Mouse (Mus musculus) limb, embryonic 11.5 days (tissue): ENCODE data around the gene Polr2f. TPM values are rescaled to one million over a fixed set of nuclear protein-coding genes. Genes with fewer than 3 reads are reported as not detected.

ENCODE experiments used
- ATAC-seq: fragments of 200-750 bp; cut with Nextera tagmentation; 2 replicates; pipeline ENCODE4 v1.8.0; 2017; ENCODE audit warnings: low read depth; ENCODE audit not compliant: insufficient number of reproducible peaks, low FRiP score, low TSS enrichment
- DNase-seq: peaks from one replicate; pipeline ENCODE4 v3.0.0-alpha.2; 2015; ENCODE audit warnings: low spot score
- H3K27ac ChIP-seq: fragments of 300-500 bp; sonication (generic); replicated peaks from 2 replicates; pipeline ENCODE4 v1.5.1; 2014; ENCODE audit warnings: low read depth, mild to moderate bottlenecking, low read length
- H3K27me3 ChIP-seq: fragments of 300-500 bp; sonication (generic); 2 replicates; pipeline ENCODE4 v1.6.1; 2014; ENCODE audit warnings: mild to moderate bottlenecking, low read length, mixed read lengths; ENCODE audit not compliant: control insufficient read depth, insufficient read depth
- H3K36me3 ChIP-seq: fragments of 300-500 bp; sonication (generic); 2 replicates; pipeline ENCODE4 v1.6.1; 2014; ENCODE audit warnings: mild to moderate bottlenecking, low read length, moderate library complexity, mixed read lengths; ENCODE audit not compliant: control insufficient read depth, insufficient read depth
- H3K4me1 ChIP-seq: fragments of 300-500 bp; sonication (generic); 2 replicates; pipeline ENCODE4 v1.6.1; 2014; ENCODE audit warnings: low read length, mixed read lengths; ENCODE audit not compliant: control insufficient read depth, insufficient read depth
- H3K4me2 ChIP-seq: fragments of 300-500 bp; sonication (generic); 2 replicates; pipeline ENCODE4 v1.6.1; 2014; ENCODE audit warnings: low read depth, mild to moderate bottlenecking, moderate library complexity; ENCODE audit not compliant: severe bottlenecking
- H3K4me3 ChIP-seq: fragments of 300-500 bp; sonication (generic); 2 replicates; pipeline ENCODE4 v1.5.1; 2014; ENCODE audit warnings: low read depth, low read length
- H3K9ac ChIP-seq: fragments of 300-500 bp; sonication (generic); 2 replicates; pipeline ENCODE4 v1.6.1; 2014; ENCODE audit warnings: mild to moderate bottlenecking, low read length
- H3K9me3 ChIP-seq: fragments of 300-500 bp; sonication (generic); 2 replicates; pipeline ENCODE4 v1.6.1; 2016; ENCODE audit warnings: low read length; ENCODE audit not compliant: control insufficient read depth
- WGBS: fragments of 180-500 bp; shearing (Covaris S2); extraction: QIAGEN DNeasy Blood & Tissue Kit; methylation state at CpG from one replicate; pipeline ENCODE4 v1.1.7; 2014; 5-methylcytosine and 5-hydroxymethylcytosine counted together
- polyA plus RNA-seq: library from polyadenylated mRNA; unstranded; fragments of >200 nt; fragmentation: Nextera tagmentation; extraction: Ambion mirVana; gene quantifications from 2 replicates; pipeline ENCODE4 v1.2.1, GENCODE M21; 2014

Polr2f gene
- polyA plus RNA-seq, 1 experiment from 2014 or later, result 385 TPM

DNA sequence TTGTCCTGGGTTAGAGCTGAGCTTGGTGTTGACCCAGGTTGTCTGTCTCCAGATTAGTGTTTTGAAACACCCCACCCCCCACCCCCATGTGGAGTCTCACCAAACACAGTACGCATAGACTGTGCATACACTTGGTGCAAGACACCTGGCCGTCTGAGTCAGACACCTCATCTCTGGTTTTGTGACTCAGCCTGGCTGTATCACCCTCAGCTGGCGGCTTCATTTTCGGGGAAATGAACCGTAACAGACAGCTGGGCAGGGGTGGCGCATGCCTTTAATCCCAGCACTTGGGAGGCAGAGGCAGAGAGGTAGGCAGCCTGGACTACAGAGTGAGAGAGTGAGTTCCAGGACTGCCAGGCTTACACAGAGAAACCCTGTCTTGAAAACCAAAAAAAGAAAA is 36.1 kb downstream of the Polr2f start:
- no peak overlapping the region for H3K27ac ChIP-seq
- 63% methylated on average over 6 of the region's 6 CpGs for WGBS
- no peaks in the 10 kb centered on the region for H3K9me3 ChIP-seq
- DNase-seq (no peak), ATAC-seq (no peak)
- H3K4me1 ChIP-seq, result no peaks in the 10 kb centered on the region
- H3K4me3 ChIP-seq, result no peak overlapping the region
- H3K9ac ChIP-seq, result no peak overlapping the region
- no peaks in the 10 kb centered on the region for H3K27me3 ChIP-seq
- no peaks in the 10 kb centered on the region for H3K36me3 ChIP-seq
- H3K4me2 ChIP-seq, result no peak overlapping the region

DNA sequence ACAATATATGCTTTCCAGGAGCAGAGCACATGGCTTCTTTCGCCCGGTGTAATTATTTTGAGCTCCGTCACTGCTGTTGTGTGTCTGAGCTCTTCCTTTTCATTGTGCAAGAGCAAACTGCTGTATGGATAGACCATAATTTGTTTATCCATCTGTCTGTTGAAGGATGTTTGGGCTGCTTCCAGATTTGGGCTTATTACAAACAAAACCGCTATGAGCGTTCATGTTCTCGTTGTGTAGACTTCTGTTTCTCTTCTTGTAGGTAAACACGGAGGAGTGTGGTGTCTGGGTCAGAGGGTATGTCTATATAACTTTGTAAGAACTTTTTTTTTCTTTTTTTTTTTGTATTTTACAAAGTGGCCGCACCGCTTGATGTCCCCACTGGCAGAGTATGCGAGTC is 44.4 kb downstream of the Polr2f start:
- H3K4me1 ChIP-seq, result no peaks in the 10 kb centered on the region
- H3K4me3 ChIP-seq, result no peak overlapping the region
- H3K36me3 ChIP-seq, result no peaks in the 10 kb centered on the region
- no peaks in the 10 kb centered on the region for H3K9me3 ChIP-seq
- 91% methylated on average over 10 of the region's 10 CpGs for WGBS
- ATAC-seq, result no peak
- H3K4me2 ChIP-seq, result no peak overlapping the region
- H3K27me3 ChIP-seq, result no peaks in the 10 kb centered on the region
- no peak for DNase-seq
- no peak overlapping the region for H3K27ac ChIP-seq
- H3K9ac ChIP-seq, result no peak overlapping the region

DNA sequence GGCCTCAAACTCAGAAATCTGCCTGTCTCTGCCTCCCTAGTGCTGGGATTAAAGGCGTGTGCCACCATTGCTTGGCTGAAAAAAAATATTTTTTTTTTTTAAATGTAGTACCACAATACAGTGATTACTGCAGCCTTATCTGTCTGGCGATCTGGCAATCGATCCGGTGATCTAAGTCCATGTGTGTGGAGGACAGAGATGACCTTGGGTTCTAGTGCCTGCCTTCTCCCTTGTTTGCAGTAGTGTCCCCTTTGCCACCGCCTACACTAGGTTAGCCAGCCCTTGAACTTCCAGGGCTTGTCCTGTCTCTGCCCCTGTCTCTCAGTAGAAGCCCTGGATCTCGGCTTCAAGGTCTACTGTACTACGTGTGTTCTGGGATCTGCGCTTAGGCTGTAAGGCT is 47.0 kb downstream of the Polr2f start:
- H3K9ac ChIP-seq, result no peak overlapping the region
- H3K9me3 ChIP-seq, result no peaks in the 10 kb centered on the region
- H3K27ac ChIP-seq, result no peak overlapping the region
- ATAC-seq (no peak), DNase-seq (no peak)
- H3K27me3 ChIP-seq, result no peaks in the 10 kb centered on the region
- H3K4me1 ChIP-seq, result no peaks in the 10 kb centered on the region
- H3K36me3 ChIP-seq, result no peaks in the 10 kb centered on the region
- WGBS, result 92% methylated on average over 8 of the region's 8 CpGs
- H3K4me2 ChIP-seq, result no peak overlapping the region
- no peak overlapping the region for H3K4me3 ChIP-seq

DNA sequence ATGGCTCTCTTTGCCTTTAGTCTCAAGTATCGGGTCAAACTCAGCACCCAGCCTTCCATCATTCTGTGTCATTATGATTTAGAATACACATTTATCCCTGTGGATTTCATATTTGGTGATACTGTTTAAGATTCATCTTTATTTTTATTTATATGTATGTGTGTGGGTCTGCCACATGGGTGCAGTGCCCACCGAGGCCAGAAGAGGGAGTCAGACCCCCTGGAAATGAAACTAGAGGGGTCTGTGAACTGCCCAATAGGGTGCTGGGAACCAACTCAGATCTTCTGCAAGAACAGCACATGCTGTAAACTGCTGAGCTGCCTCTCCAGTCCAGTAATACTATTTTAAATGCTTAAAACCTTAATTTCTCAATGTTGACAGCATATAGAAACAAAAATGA is 50.6 kb downstream of the Polr2f start:
- H3K9ac ChIP-seq, result no peak overlapping the region
- H3K4me1 ChIP-seq, result peaks cover 4% of the 10 kb centered on the region; the same call in 1 of the 2 replicates
- no peaks in the 10 kb centered on the region for H3K9me3 ChIP-seq
- ATAC-seq (no peak), DNase-seq (no peak)
- H3K27ac ChIP-seq, result no peak overlapping the region
- no peaks in the 10 kb centered on the region for H3K27me3 ChIP-seq
- H3K4me2 ChIP-seq, result no peak overlapping the region
- H3K4me3 ChIP-seq, result no peak overlapping the region
- no peaks in the 10 kb centered on the region for H3K36me3 ChIP-seq
- WGBS, result 89% methylated on average over 2 of the region's 2 CpGs

DNA sequence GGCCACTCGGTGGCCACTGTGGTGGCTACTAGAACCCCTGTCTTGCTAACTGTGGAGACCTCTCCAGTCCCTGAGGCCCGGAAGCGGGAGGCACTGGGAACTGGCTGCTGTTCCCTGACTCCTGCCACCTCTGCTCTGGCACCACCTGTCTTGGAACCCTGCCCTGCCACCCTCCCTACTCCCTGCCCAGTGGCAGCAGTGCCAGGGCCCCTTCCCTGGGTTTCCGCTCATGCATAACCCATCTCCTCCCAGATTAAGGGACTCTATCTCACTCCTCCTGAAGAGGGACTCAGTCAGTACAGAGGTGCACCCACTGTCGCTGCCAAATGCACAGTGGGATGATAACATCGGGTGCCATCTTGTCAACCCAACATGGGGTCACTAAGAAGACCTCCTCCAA is 51.6 kb downstream of the Polr2f start:
- H3K9ac ChIP-seq, result no peak overlapping the region
- no peak for DNase-seq
- no peak overlapping the region for H3K4me3 ChIP-seq
- peaks cover 4% of the 10 kb centered on the region; the same call in 1 of the 2 replicates for H3K4me1 ChIP-seq
- H3K27me3 ChIP-seq, result no peaks in the 10 kb centered on the region
- no peaks in the 10 kb centered on the region for H3K9me3 ChIP-seq
- H3K27ac ChIP-seq, result peak overlapping the region; percentile 15; the same call in 1 of the 2 replicates
- ATAC-seq, result no peak
- H3K4me2 ChIP-seq, result no peak overlapping the region
- WGBS, result 94% methylated on average over 6 of the region's 6 CpGs
- no peaks in the 10 kb centered on the region for H3K36me3 ChIP-seq

DNA sequence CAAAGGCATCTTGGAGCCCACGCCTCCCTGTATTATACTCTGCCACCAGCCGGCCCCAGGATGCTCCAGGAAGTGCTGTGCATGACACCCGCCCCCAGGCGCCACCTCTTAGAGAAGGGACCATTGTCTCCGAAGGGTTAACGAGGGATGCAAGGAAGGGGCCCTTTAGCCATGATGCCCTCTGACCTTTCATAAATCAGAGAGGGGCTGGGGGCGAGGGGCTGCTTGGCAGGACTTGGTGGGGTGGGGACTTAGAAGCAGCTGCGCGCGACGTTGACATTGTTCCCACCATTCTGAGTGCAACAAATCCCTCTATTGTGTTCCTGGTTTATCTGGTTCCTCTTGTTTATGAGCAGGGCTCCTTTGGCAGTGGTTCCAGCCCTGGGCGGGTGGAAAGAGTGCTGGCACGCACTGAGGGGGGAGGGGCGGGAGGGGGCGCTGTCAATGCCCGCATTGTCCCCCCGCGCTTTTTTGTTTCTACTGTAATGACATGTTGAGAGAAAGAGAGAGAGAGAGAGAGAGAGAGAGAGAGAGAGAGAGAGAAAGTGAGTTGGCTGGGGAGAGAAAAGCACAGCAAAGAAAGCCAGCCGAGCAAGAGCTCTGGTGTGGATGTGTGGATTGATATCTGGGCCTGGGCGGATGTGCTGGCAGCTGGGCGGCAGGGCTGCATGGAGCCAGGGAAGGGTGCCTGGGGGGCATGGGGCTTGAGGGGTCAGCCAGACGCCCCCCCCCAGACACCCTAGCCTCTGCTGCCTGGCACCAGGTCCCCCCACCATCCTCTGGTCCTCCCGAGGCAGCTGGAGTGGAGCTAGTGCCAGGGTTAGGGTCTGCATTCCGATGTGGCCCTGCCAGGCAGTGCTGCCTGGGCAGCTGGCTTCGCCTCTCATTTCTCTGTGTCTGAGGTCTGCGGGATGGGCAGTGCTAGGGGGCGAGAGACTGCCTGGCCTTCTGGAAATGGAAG is 52.4 kb downstream of the Polr2f start:
- Histone ChIP-seq H3K4me1 (peaks cover 4% of the 10 kb centered on the region; the same call in 1 of the 2 replicates), H3K9ac (peak overlapping the region; percentile 37), H3K27me3 (no peaks in the 10 kb centered on the region), H3K4me2 (no peak overlapping the region), H3K4me3 (no peak overlapping the region), H3K9me3 (no peaks in the 10 kb centered on the region), H3K36me3 (no peaks in the 10 kb centered on the region), H3K27ac (peak overlapping the region; percentile 15; the same call in 1 of the 2 replicates)
- ATAC-seq (no peak), DNase-seq (peak; percentile 24)
- WGBS, result 47% methylated on average over 27 of the region's 27 CpGs

DNA sequence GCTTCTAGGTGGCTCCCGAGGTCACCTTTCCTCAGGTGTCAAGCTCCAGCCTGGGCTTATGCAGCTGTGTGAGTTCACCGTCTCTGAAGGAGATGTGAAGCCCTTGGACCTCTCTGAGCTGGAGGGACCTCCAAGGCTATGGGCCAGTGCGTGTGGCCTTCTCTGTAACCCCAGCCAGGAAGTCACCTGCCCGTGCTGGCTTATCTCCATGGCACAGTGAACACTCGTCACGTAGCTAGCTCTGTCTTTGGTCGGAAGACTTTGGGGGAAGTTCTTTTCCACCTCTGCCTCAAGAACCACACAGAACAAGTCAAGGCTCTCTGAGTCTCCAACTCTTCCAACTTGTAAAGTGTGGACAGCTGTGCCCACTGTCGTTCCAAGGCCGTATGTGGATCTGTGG is 53.2 kb downstream of the Polr2f start:
- H3K27me3 ChIP-seq, result no peaks in the 10 kb centered on the region
- H3K36me3 ChIP-seq, result no peaks in the 10 kb centered on the region
- peaks cover 4% of the 10 kb centered on the region; the same call in 1 of the 2 replicates for H3K4me1 ChIP-seq
- no peak overlapping the region; the same call in 1 of the 2 replicates for H3K9ac ChIP-seq
- no peak overlapping the region for H3K27ac ChIP-seq
- DNase-seq (no peak), ATAC-seq (no peak)
- H3K4me2 ChIP-seq, result no peak overlapping the region
- H3K9me3 ChIP-seq, result no peaks in the 10 kb centered on the region
- WGBS, result 79% methylated on average over 9 of the region's 9 CpGs
- H3K4me3 ChIP-seq, result no peak overlapping the region

DNA sequence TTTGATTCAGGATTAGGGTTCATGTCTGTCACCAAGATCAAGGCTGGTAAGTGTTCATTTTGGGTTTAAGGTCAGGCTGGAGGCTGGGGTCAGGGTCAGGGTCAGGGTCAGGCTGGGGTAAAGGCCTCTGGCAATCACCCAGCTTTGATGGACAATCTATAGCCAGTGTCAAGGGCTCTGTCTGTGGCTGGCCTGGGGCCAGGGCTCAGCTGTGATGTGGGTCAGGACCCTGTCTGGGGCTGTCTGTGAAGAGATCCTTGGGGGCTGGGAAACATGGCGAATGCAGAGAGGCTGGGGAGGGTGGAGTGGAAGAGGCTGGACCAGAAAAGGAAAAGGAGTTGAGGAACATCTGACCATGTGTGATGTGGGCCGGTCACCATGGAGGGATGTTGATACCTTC is 54.1 kb downstream of the Polr2f start:
- no peak overlapping the region for H3K4me2 ChIP-seq
- H3K36me3 ChIP-seq, result no peaks in the 10 kb centered on the region
- no peak for ATAC-seq
- no peak overlapping the region for H3K9ac ChIP-seq
- no peaks in the 10 kb centered on the region for H3K27me3 ChIP-seq
- H3K9me3 ChIP-seq, result no peaks in the 10 kb centered on the region
- DNase-seq, result no peak
- no peak overlapping the region for H3K27ac ChIP-seq
- no peak overlapping the region for H3K4me3 ChIP-seq
- 83% methylated on average over 2 of the region's 2 CpGs for WGBS
- peaks cover 4% of the 10 kb centered on the region; the same call in 1 of the 2 replicates for H3K4me1 ChIP-seq
